Mouse (Mus musculus) lung, embryonic 15.5 days (tissue): Measurements from ENCODE around the gene Gstm2. TPM values are rescaled to one million over a fixed set of nuclear protein-coding genes. Genes with fewer than 3 reads are reported as not detected.

Source experiments
- ATAC-seq: fragments of 200-750 bp; cut with Nextera tagmentation; 2 replicates; pipeline ENCODE4 v1.8.0; 2017; ENCODE audit warnings: moderate number of reproducible peaks, borderline replicate concordance; ENCODE audit not compliant: low FRiP score, low TSS enrichment; ENCODE audit errors: extremely low read depth
- H3K27ac ChIP-seq: fragments of 300-500 bp; sonication (generic); 2 replicates; pipeline ENCODE4 v1.5.1; 2015; ENCODE audit warnings: moderate library complexity, mild to moderate bottlenecking, inconsistent platforms
- H3K27me3 ChIP-seq: fragments of 300-500 bp; sonication (generic); 2 replicates; pipeline ENCODE4 v1.6.1; 2015; ENCODE audit warnings: inconsistent platforms
- H3K36me3 ChIP-seq: fragments of 300-500 bp; sonication (generic); 2 replicates; pipeline ENCODE4 v1.6.1; 2015; ENCODE audit warnings: inconsistent platforms
- H3K4me1 ChIP-seq: fragments of 300-500 bp; sonication (generic); 2 replicates; pipeline ENCODE4 v1.6.1; 2015; ENCODE audit warnings: inconsistent platforms
- H3K4me2 ChIP-seq: fragments of 300-500 bp; sonication (generic); 2 replicates; pipeline ENCODE4 v1.6.1; 2015; ENCODE audit warnings: inconsistent platforms, mild to moderate bottlenecking, moderate library complexity
- H3K4me3 ChIP-seq: fragments of 300-500 bp; sonication (generic); 2 replicates; pipeline ENCODE4 v1.5.1; 2015; ENCODE audit warnings: mild to moderate bottlenecking, inconsistent platforms
- H3K9ac ChIP-seq: fragments of 300-500 bp; sonication (generic); 2 replicates; pipeline ENCODE4 v1.6.1; 2015; ENCODE audit warnings: inconsistent platforms
- H3K9me3 ChIP-seq: fragments of 300-500 bp; sonication (generic); 2 replicates; pipeline ENCODE4 v1.6.1; 2016; ENCODE audit warnings: inconsistent platforms
- WGBS: fragments of 180-500 bp; shearing (Covaris S2); methylation state at CpG from one replicate; pipeline ENCODE4 v1.1.7; 2015; 5-methylcytosine and 5-hydroxymethylcytosine counted together
- polyA plus RNA-seq: library from polyadenylated mRNA; unstranded; fragments of >200 nt; fragmentation: Nextera tagmentation; extraction: Ambion mirVana; gene quantifications from 2 replicates; pipeline ENCODE4 v1.2.1, GENCODE M21; 2015

Gstm2 gene
- polyA plus RNA-seq, 1 experiment from 2014 or later = 145 TPM

DNA sequence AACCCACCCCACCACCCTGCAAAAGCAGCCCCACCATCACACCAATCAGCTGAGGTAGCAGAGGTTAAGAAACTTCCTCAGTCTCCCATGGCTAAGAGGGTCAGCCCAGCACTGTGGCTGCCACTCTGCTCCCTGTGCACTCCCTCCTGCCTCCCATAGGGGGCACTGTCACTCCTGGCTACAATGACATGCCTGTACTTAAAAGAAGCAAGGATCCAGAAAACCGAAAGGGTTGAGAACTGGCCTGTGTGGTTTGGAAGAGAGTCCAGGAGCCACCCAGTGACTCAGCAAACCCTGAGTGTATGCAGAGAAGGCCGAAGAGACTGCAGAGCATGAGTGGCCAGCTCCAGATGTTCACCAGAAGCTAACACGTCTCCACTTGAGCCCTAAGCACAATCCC lies 46.9 kb downstream of the Gstm2 start:
- H3K36me3 ChIP-seq = no peaks in the 10 kb centered on the region
- H3K27me3 ChIP-seq = no peaks in the 10 kb centered on the region
- H3K9me3 ChIP-seq = no peaks in the 10 kb centered on the region
- H3K4me3 ChIP-seq = no peak overlapping the region
- no peak overlapping the region for H3K4me2 ChIP-seq
- ATAC-seq = peak; percentile 53
- 37% methylated on average over 3 of the region's 3 CpGs for WGBS
- H3K4me1 ChIP-seq = peaks cover 3% of the 10 kb centered on the region; the same call in 1 of the 2 replicates
- H3K27ac ChIP-seq = no peak overlapping the region
- H3K9ac ChIP-seq = no peak overlapping the region

DNA sequence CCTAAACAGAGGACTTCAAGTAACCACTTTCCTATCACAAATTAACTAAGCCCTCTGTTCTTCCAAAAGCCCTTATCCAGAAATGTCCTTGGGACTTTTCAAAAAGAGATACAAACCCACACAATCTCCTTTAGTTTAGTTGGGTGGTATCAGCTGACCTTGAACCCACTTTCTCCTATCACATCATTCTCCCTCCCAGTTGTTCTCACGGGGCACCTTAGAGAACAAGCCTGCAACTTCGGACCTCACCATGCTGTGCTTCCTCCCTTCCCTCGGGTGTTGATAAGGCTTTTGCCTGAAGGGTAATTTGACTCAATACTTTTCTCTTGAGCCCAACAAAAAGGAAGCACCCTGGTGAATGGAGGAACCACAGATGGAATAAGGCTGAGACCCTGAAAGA lies 50.4 kb downstream of the Gstm2 start:
- 48% methylated on average over 3 of the region's 3 CpGs for WGBS

DNA sequence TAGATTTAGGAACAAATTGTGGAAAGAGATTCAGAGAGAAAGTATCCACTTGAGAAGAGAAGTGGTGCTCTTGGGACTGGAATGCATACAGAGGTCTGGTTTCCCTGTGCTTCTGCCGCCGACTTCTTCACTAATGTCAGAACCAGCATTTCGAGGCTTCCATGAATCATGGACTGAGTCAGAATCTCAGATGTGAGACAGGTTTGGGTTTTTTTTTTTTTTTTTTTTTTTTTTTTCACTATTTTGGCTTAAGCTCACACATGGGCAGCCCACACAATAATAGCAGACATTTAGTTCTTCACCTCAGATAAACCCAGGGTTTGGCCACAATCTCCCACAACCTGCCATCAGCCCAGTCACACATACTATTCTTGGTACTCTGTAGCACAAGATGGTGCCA lies 51.0 kb downstream of the Gstm2 start:
- H3K36me3 ChIP-seq = no peaks in the 10 kb centered on the region
- no peak for ATAC-seq
- H3K9ac ChIP-seq = no peak overlapping the region
- H3K27ac ChIP-seq = no peak overlapping the region
- H3K4me2 ChIP-seq = no peak overlapping the region
- no peaks in the 10 kb centered on the region for H3K9me3 ChIP-seq
- WGBS = 46% methylated on average over 3 of the region's 3 CpGs
- peaks cover 14% of the 10 kb centered on the region; the same call in 1 of the 2 replicates for H3K4me1 ChIP-seq
- H3K4me3 ChIP-seq = no peak overlapping the region
- no peaks in the 10 kb centered on the region for H3K27me3 ChIP-seq

More for the DNA sequence above, 50.4 kb downstream of the Gstm2 start:
- H3K4me1 ChIP-seq = peaks cover 13% of the 10 kb centered on the region; the same call in 1 of the 2 replicates
- no peaks in the 10 kb centered on the region for H3K9me3 ChIP-seq
- no peak overlapping the region for H3K4me3 ChIP-seq
- no peak overlapping the region for H3K4me2 ChIP-seq
- H3K27me3 ChIP-seq = no peaks in the 10 kb centered on the region
- no peak overlapping the region for H3K9ac ChIP-seq
- ATAC-seq = no peak
- no peak overlapping the region for H3K27ac ChIP-seq
- no peaks in the 10 kb centered on the region for H3K36me3 ChIP-seq

DNA sequence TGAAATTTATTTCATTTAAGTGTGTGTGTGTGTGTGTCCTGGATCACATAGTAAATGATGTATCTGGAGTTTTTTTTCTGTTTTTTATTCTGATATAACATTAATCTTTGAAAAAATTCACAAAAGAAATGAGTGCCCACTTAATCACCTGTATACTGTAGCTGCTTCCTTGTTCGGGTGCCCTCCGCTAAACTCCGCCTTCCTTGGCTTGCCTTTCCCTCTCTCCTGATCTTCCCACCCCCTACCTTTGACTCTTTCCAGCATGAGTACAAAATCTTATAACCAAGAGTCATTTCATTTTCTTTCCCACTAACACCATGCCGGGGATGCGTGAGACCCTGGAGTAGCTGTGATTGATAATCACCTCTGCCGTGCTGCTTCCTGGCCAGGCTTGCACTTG lies 54.1 kb downstream of the Gstm2 start:
- H3K27ac ChIP-seq = no peak overlapping the region
- no peak for ATAC-seq

More for the DNA sequence above, 54.1 kb downstream of the Gstm2 start:
- WGBS = 52% methylated on average over 6 of the region's 6 CpGs
- Histone ChIP-seq H3K4me1 (peaks cover 22% of the 10 kb centered on the region), H3K36me3 (no peaks in the 10 kb centered on the region), H3K9me3 (no peaks in the 10 kb centered on the region), H3K4me2 (no peak overlapping the region), H3K4me3 (no peak overlapping the region), H3K9ac (no peak overlapping the region), H3K27me3 (no peaks in the 10 kb centered on the region)

Other genes with a start within 250 kb of the Gstm2 start
- 9.0 and 10.3 TPM in 2 replicates for gene Csf1, start 226.0 kb downstream of the Gstm2 start, polyA plus RNA-seq
- not detected in 2 replicates for gene Eps8l3, start 109.2 kb downstream of the Gstm2 start, polyA plus RNA-seq
- gene Gstm5, start 90.6 kb downstream of the Gstm2 start, polyA plus RNA-seq = 116 and 127 TPM in 2 replicates
- 12.2 and 12.7 TPM in 2 replicates for gene Gstm7, start 54.6 kb downstream of the Gstm2 start, polyA plus RNA-seq
- gene Gstm6, start 42.7 kb downstream of the Gstm2 start, polyA plus RNA-seq = 3.2 and 4.9 TPM in 2 replicates
- 0.13 and 0.22 TPM in 2 replicates for gene Gstm3, start 17.2 kb downstream of the Gstm2 start, polyA plus RNA-seq
- 62.7 and 66.4 TPM in 2 replicates for gene Gstm1, start 31.5 kb upstream of the Gstm2 start, polyA plus RNA-seq
- gene Gstm4, start 58.4 kb upstream of the Gstm2 start, polyA plus RNA-seq = 16.7 TPM in 2 replicates
- 38.1 and 38.4 TPM in 2 replicates for gene Ampd2, start 100.2 kb upstream of the Gstm2 start, polyA plus RNA-seq
- gene Gnat2, start 106.3 kb upstream of the Gstm2 start, polyA plus RNA-seq = 0.48 and 0.96 TPM in 2 replicates
- gene Gnai3, start 159.7 kb upstream of the Gstm2 start, polyA plus RNA-seq = 162 and 165 TPM in 2 replicates
- 0.07 TPM in 1 of 2 replicates, not detected in the other for gene Gpr61, start 168.4 kb upstream of the Gstm2 start, polyA plus RNA-seq
- 2.0 and 3.0 TPM in 2 replicates for gene Amigo1, start 199.9 kb upstream of the Gstm2 start, polyA plus RNA-seq
- gene Cyb561d1, start 214.8 kb upstream of the Gstm2 start, polyA plus RNA-seq = 2.6 and 3.4 TPM in 2 replicates
- gene Atxn7l2, start 224.5 kb upstream of the Gstm2 start, polyA plus RNA-seq = 14.5 TPM in 2 replicates
- 0.42 and 0.54 TPM in 2 replicates for gene Sypl2, start 240.2 kb upstream of the Gstm2 start, polyA plus RNA-seq